Mouse (Mus musculus) activated CD4-positive, CD25-positive, alpha-beta regulatory T cell, adult 9 weeks (primary cell): ENCODE measurements around the gene 4930558K02Rik. TPM values are rescaled to one million over a fixed set of nuclear protein-coding genes. Genes with fewer than 3 reads are reported as not detected.

Source experiments
- polyA plus RNA-seq: library from polyadenylated mRNA; unstranded; fragments of 100-300 nt; shearing (Covaris generic); gene quantifications from one replicate; pipeline ENCODE4 v1.2.1, GENCODE M21; 2017

The 4930558K02Rik gene
- polyA plus RNA-seq, result not detected

DNA sequence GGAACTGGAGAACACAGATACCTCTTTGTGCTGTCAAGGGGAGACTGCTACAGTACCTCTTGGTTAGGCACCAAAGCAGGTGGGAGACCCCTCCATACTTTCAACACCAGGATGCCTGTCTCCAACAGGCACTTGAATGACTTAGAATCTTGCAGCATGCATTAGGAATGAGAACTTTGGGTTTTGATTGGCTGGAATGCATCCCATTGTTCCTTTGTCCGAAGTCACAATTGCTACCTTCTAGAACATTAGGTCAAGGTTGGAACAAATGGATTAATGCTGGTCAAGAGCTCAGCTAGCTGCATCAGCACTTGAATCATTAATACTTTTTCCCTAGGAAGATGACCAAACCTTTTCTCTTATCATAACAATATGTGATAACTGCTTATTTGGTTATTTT, at the start of gene 4930558K02Rik:
Gene 4930558K02Rik, minus strand, starts transcription at position 101 of the 400 bp plus-strand sequence.

DNA sequence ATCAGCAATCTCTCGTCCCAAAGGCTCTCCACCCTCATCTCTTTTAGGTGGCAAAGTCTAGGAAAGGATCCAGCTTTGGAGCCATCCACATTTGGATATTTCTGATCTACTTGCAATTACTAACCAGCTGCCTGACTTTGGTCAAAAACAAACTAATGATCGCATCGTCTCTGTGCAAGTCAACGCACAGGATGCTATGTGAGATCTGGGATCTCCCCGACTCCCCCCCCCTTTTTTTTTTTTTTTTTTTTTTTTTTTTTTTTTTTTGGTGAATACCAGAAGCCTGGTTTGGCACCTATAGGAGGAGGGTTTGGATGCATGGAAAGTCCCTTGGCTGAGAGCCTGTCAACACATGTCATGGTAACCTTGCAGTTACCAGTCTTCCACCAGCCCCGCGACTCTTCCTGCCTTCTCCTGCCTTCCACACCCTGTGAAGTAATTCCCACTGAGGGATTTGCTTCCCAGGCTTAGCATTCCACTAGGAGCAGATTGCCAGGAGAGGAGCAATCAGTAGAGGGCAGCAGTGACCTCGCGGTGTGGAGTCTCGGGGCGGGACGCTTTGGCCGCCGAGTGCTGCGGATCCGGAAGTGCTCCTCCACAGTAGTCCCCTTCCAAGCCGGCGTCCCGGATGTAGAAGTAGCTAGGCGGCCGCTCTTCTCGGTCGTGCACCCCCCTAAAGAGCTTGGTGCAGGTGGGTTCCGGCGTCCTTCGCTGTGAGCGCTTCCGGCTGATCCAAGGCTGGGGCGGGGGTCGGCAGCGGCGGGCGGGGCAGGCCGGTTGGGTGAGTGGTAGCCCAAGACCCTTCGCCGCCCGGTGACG, 10.6 kb downstream of the 4930558K02Rik start, which contains the start of gene Pigc:
Gene Pigc, plus strand, starts transcription at position 598 of the 819 bp plus-strand sequence.

Other genes with a start within 250 kb of the 4930558K02Rik start
- 12.5 TPM for gene Fasl, start 191.1 kb downstream of the 4930558K02Rik start, polyA plus RNA-seq
- gene Suco, start 103.0 kb downstream of the 4930558K02Rik start, polyA plus RNA-seq, result 48.1 TPM
- 43.2 TPM for gene Pigc, start 10.4 kb downstream of the 4930558K02Rik start, polyA plus RNA-seq